Mouse (Mus musculus): ENCODE data around the gene Mrps12. TPM values are rescaled to one million over a fixed set of nuclear protein-coding genes. Genes with fewer than 3 reads are reported as not detected.
A peak's percentile ranks its signal among the peaks of the same experiment; 100 is the strongest.

The Mrps12 gene
- 143 and 151 TPM in 2 replicates for polyA plus RNA-seq (2015; fragmentation: Nextera tagmentation; extraction: Ambion mirVana)

DNA sequence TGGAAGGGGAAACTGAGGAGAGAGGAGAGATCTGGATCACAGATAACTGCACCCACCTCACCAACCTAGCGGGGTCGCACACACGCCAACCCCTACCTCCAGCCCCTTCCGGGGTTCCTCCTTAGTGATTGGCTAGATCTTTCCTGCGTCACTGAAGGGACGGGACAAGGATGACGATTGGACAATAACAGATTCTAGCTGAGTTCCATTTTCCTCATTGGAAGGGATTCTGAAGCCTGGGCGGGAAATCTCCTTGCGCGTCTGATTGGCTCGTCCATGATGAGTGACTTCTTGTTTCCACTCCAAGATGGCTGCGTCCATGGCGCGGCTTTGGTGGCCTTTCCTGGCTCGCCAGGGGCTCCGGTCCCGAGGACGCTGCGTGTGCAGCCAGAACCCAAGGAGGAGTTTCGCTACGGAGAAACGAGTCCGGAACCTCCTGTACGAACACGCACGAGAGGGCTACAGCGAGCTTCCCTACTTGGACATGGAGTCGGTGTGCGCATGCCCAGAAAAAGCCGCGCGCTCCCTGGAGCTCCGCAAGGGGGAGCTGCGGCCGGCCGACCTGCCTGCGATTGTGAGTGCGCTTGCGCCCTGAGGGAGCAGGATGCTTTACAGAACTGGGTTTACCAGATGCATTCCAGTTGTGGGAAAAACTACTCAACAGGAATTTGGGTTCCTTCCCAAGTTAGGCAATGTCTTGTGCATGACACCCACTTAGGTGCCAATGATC, at the start of gene Mrps12, which contains the start of gene Sars2:
TSS of gene Mrps12 (minus strand) at position 112 of the 730 bp plus-strand sequence.
TSS of gene Sars2 (plus strand) at position 284 of the 730 bp plus-strand sequence.
- Histone ChIP-seq H3K4me2 (ENCODE audit: low read length) (peak within 1 kb of the TSS; percentile 82), H3K4me3 (replicated peaks; ENCODE audit: low read depth, low read length) (peak within 1 kb of the TSS; percentile 74), H3K36me3 (ENCODE audit: insufficient read depth, low read length) (peaks cover 13% of the 10 kb centered on the region; the same call in 1 of the 2 replicates), H3K27ac (peak within 1 kb of the TSS; percentile 85), H3K9ac (ENCODE audit: low read depth, low read length) (peak within 1 kb of the TSS; percentile 74), H3K4me1 (replicated peaks; ENCODE audit: insufficient read depth, low read length) (0 out of 2 replicates have a peak, but pooled peaks cover 3% of the 10 kb centered on the region), H3K27me3 (ENCODE audit: insufficient read depth, low read length) (no peaks in the 10 kb centered on the region), H3K9me3 (replicated peaks; ENCODE audit: low read length) (no peaks in the 10 kb centered on the region)
- ATAC-seq (replicated peaks; ENCODE audit: low FRiP score, low read depth) (peak; percentile 97), DNase-seq (ENCODE audit: low spot score) (peak; percentile 100)
- TF ChIP-seq CTCF (IDR thresholded peaks at IDR 0.05; ENCODE audit: low read depth), result peak; percentile 94
- WGBS, result under 1% methylated on average over 39 of the region's 39 CpGs

DNA sequence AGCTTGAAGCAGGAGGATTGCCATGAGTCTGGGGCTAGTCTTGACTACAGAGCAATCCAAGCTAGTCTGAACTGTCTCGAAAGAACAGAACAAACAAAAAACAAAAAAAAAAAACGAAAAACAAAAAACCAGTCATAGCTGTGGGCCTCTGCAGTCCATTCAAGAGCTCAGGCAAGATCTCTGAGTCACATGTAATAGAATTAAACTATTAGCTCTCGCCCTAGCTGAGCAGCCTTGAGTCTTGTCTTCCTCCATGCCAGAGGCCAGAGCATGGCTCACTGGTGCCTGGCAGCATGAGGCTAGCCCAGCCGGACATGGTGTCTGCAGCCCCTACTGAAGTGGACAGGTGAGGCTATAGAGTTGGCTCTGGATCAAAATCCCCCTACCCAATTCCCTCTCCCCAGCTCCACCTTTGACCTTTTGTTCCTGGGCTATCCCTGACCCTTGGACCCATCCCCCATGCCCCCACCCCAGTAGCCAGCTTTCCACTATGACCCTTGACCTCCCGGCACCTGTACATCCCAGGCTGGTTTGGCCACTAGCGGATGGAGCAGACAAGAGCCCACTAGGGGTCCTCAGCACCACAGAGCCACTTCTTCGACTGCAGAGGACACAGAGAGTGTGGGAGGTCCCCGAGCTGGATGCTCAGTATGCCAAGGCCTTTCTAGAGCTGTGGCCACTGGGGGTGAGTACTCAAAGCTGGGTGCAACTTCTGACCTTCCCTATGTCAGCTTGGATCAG, 48.6 kb upstream of the Mrps12 start:
- peak overlapping the region; percentile 19; the same call in 1 of the 2 replicates for H3K27ac ChIP-seq
- ATAC-seq (replicated peaks; ENCODE audit: low FRiP score, low read depth), result 0 out of 2 replicates have a peak, but pooled peaks have one; percentile 38
- TF ChIP-seq CTCF (IDR thresholded peaks at IDR 0.05; ENCODE audit: low read depth), result peak; percentile 69
- WGBS, result 52% methylated on average over 8 of the region's 8 CpGs
- H3K27me3 ChIP-seq (ENCODE audit: insufficient read depth, low read length), result no peaks in the 10 kb centered on the region
- no peaks in the 10 kb centered on the region for H3K36me3 ChIP-seq (ENCODE audit: insufficient read depth, low read length)
- no peak overlapping the region for H3K4me2 ChIP-seq (ENCODE audit: low read length)
- peak; percentile 61 for DNase-seq (ENCODE audit: low spot score)
- H3K9ac ChIP-seq (ENCODE audit: low read depth, low read length), result no peak overlapping the region
- H3K9me3 ChIP-seq (replicated peaks; ENCODE audit: low read length), result no peaks in the 10 kb centered on the region
- H3K4me3 ChIP-seq (replicated peaks; ENCODE audit: low read depth, low read length), result no peak overlapping the region
- peaks cover 6% of the 10 kb centered on the region; the same call in 1 of the 2 replicates for H3K4me1 ChIP-seq (replicated peaks; ENCODE audit: insufficient read depth, low read length)

DNA sequence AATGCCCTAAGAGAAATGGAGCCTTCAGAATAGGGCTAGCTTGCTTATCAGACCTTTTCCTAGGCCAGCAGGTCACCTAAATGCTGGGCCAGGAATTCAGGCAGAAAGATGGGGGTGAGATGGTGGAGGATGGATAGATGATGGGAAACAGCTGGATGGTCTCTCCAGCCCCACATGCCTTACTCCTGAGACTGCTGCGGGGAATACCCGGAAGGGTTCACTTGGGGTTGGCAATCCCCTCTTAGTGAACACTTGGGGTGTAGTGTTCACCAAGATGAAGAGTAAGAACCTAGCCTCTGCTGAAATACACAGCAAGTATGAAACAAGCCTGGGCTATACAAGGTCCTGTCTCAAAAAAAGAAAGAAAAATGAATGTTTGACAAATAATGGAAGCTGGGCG, 47.6 kb upstream of the Mrps12 start:
- peaks cover 6% of the 10 kb centered on the region; the same call in 1 of the 2 replicates for H3K4me1 ChIP-seq (replicated peaks; ENCODE audit: insufficient read depth, low read length)
- no peak overlapping the region for H3K4me2 ChIP-seq (ENCODE audit: low read length)
- no peak for TF ChIP-seq CTCF (IDR thresholded peaks at IDR 0.05; ENCODE audit: low read depth)
- DNase-seq (ENCODE audit: low spot score) (no peak), ATAC-seq (replicated peaks; ENCODE audit: low FRiP score, low read depth) (no peak)
- H3K36me3 ChIP-seq (ENCODE audit: insufficient read depth, low read length), result no peaks in the 10 kb centered on the region
- no peak overlapping the region for H3K4me3 ChIP-seq (replicated peaks; ENCODE audit: low read depth, low read length)
- no peaks in the 10 kb centered on the region for H3K27me3 ChIP-seq (ENCODE audit: insufficient read depth, low read length)
- H3K9me3 ChIP-seq (replicated peaks; ENCODE audit: low read length), result no peaks in the 10 kb centered on the region
- H3K9ac ChIP-seq (ENCODE audit: low read depth, low read length), result no peak overlapping the region
- peak overlapping the region; percentile 31; the same call in 1 of the 2 replicates for H3K27ac ChIP-seq
- 46% methylated on average over 3 of the region's 3 CpGs for WGBS

DNA sequence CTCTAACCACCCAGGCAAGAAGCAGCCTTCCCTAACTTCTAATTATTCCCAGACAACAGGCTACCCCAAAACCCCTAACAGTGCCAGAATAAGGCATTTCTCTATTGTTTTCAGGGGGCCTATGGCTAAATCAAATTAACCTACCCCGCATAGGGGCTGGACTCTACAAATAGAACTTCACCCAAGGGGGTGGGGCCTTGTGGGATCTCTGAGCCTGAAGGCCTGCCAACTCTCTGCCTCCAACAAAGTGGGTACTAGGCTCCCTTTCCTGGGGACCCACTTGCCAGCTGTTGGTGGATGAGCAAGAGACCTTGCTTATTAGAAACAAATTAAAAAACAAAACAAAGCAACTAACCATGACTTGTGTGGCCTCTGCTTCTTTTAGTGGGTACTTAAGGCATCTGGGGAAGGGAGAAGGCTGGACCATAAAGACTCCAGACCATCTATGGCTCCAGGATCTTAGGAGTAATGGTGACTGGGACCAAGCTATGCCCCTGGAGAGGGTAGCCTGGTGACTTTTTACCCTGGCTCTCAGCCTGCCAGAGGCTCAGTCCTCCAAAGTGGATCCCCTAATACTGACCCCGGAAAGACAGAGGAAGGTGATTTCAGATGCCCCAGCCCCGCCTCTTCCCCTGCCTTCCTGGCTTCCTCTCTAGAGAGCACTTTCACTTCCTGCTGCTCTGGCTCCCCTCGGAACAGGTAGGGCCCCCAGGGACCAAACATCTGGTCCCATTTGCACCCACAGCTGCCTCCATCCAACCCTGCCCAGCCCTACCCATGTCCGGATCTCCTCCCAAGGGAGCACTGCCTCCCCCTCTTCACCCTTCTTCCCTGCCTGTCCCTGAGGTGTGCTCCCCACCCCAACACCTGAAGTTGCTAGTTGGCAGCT, 46.9 kb upstream of the Mrps12 start, which contains the start of gene Rinl:
TSS of gene Rinl (plus strand) at position 663 of the 889 bp plus-strand sequence.
- 67% methylated on average over 4 of the region's 5 CpGs for WGBS
- H3K4me3 ChIP-seq (replicated peaks; ENCODE audit: low read depth, low read length), result no peak within 1 kb of the TSS
- DNase-seq (ENCODE audit: low spot score), result no peak
- no peaks in the 10 kb centered on the region for H3K9me3 ChIP-seq (replicated peaks; ENCODE audit: low read length)
- no peak within 1 kb of the TSS for H3K4me2 ChIP-seq (ENCODE audit: low read length)
- TF ChIP-seq CTCF (IDR thresholded peaks at IDR 0.05; ENCODE audit: low read depth), result no peak
- no peaks in the 10 kb centered on the region for H3K27me3 ChIP-seq (ENCODE audit: insufficient read depth, low read length)
- no peak for ATAC-seq (replicated peaks; ENCODE audit: low FRiP score, low read depth)
- no peak within 1 kb of the TSS for H3K9ac ChIP-seq (ENCODE audit: low read depth, low read length)
- peaks cover 6% of the 10 kb centered on the region; the same call in 1 of the 2 replicates for H3K4me1 ChIP-seq (replicated peaks; ENCODE audit: insufficient read depth, low read length)
- no peaks in the 10 kb centered on the region for H3K36me3 ChIP-seq (ENCODE audit: insufficient read depth, low read length)
- H3K27ac ChIP-seq, result peak within 1 kb of the TSS; percentile 31

GRCm38 (mm10) chr7:28787884-28788283, 46.3 kb upstream of the Mrps12 start:
- H3K4me2 ChIP-seq (ENCODE audit: low read length), result no peak overlapping the region
- peaks cover 6% of the 10 kb centered on the region; the same call in 1 of the 2 replicates for H3K4me1 ChIP-seq (replicated peaks; ENCODE audit: insufficient read depth, low read length)
- WGBS, result 94% methylated on average over 9 of the region's 9 CpGs
- DNase-seq (ENCODE audit: low spot score) (no peak), ATAC-seq (replicated peaks; ENCODE audit: low FRiP score, low read depth) (no peak)
- no peaks in the 10 kb centered on the region for H3K27me3 ChIP-seq (ENCODE audit: insufficient read depth, low read length)
- no peak overlapping the region for H3K4me3 ChIP-seq (replicated peaks; ENCODE audit: low read depth, low read length)
- no peaks in the 10 kb centered on the region for H3K36me3 ChIP-seq (ENCODE audit: insufficient read depth, low read length)
- H3K9ac ChIP-seq (ENCODE audit: low read depth, low read length), result no peak overlapping the region
- no peak for TF ChIP-seq CTCF (IDR thresholded peaks at IDR 0.05; ENCODE audit: low read depth)
- H3K27ac ChIP-seq, result no peak overlapping the region
- H3K9me3 ChIP-seq (replicated peaks; ENCODE audit: low read length), result no peaks in the 10 kb centered on the region
